Mouse (Mus musculus) heart, embryonic 15.5 days (tissue): Measurements from ENCODE around the gene Gm20696. TPM values are rescaled to one million over a fixed set of nuclear protein-coding genes. Genes with fewer than 3 reads are reported as not detected.
A peak's percentile ranks its signal among the peaks of the same experiment; 100 is the strongest.

Experiments used
- ATAC-seq: fragments of 200-750 bp; cut with Nextera tagmentation; replicated peaks from 2 replicates; pipeline ENCODE4 v1.8.0; 2017; ENCODE audit warnings: low read depth, moderate TSS enrichment; ENCODE audit not compliant: insufficient number of reproducible peaks, insufficient read depth, low FRiP score
- H3K27ac ChIP-seq: fragments of 300-500 bp; sonication (generic); 2 replicates; pipeline ENCODE4 v1.5.1; 2015; ENCODE audit warnings: mild to moderate bottlenecking, inconsistent platforms
- H3K27me3 ChIP-seq: fragments of 300-500 bp; sonication (generic); 2 replicates; pipeline ENCODE4 v1.6.1; 2015; ENCODE audit warnings: inconsistent platforms
- H3K36me3 ChIP-seq: fragments of 300-500 bp; sonication (generic); 2 replicates; pipeline ENCODE4 v1.6.1; 2015; ENCODE audit warnings: mild to moderate bottlenecking, inconsistent platforms
- H3K4me1 ChIP-seq: fragments of 300-500 bp; sonication (generic); replicated peaks from 2 replicates; pipeline ENCODE4 v1.6.1; 2015; ENCODE audit warnings: inconsistent platforms
- H3K4me2 ChIP-seq: fragments of 300-500 bp; sonication (generic); 2 replicates; pipeline ENCODE4 v1.6.1; 2015; ENCODE audit warnings: inconsistent platforms, mild to moderate bottlenecking, moderate library complexity
- H3K4me3 ChIP-seq: fragments of 300-500 bp; sonication (generic); 2 replicates; pipeline ENCODE4 v1.5.1; 2015; ENCODE audit warnings: mild to moderate bottlenecking, inconsistent platforms
- H3K9ac ChIP-seq: fragments of 300-500 bp; sonication (generic); 2 replicates; pipeline ENCODE4 v1.6.1; 2015; ENCODE audit warnings: mild to moderate bottlenecking, inconsistent platforms
- H3K9me3 ChIP-seq: fragments of 300-500 bp; sonication (generic); replicated peaks from 2 replicates; pipeline ENCODE4 v1.6.1; 2016; ENCODE audit warnings: inconsistent platforms
- WGBS: fragments of 180-500 bp; shearing (Covaris S2); methylation state at CpG from one replicate; pipeline ENCODE4 v1.1.7; 2015; ENCODE audit warnings: mixed read lengths; 5-methylcytosine and 5-hydroxymethylcytosine counted together
- polyA plus RNA-seq: library from polyadenylated mRNA; unstranded; fragments of >200 nt; fragmentation: Nextera tagmentation; extraction: Ambion mirVana; gene quantifications from 2 replicates; pipeline ENCODE4 v1.2.1, GENCODE M21; 2015

Gm20696 gene
- polyA plus RNA-seq, 1 experiment from 2014 or later: 2.9 TPM

DNA sequence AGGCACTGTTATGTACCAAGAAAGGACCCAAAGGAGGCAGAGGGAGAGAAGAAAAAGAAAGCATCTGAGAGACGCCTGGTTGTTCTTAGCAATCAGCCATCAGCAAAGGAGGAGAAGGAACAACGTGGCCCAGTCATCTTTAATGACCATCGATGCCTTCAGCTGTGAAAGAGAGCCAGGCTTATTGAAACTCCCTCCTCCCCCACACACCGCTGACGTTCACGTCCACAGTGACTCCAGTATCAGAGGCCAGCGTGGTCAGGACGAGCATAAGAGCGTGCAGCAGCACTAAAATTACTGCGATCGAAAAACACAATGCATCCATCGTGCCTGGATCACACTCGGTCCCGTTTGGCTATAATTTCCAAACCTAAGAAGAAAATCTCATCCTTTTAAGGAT lies 367.4 kb downstream of the Gm20696 start:
- Histone ChIP-seq H3K4me1 (peaks cover 13% of the 10 kb centered on the region; the same call in 1 of the 2 replicates), H3K9ac (no peak overlapping the region), H3K27me3 (no peaks in the 10 kb centered on the region), H3K36me3 (no peaks in the 10 kb centered on the region), H3K9me3 (no peaks in the 10 kb centered on the region), H3K27ac (no peak overlapping the region), H3K4me3 (no peak overlapping the region), H3K4me2 (no peak overlapping the region)
- ATAC-seq: no peak
- whole genome bisulfite sequencing: 71% methylated on average over 14 of the region's 14 CpGs

DNA sequence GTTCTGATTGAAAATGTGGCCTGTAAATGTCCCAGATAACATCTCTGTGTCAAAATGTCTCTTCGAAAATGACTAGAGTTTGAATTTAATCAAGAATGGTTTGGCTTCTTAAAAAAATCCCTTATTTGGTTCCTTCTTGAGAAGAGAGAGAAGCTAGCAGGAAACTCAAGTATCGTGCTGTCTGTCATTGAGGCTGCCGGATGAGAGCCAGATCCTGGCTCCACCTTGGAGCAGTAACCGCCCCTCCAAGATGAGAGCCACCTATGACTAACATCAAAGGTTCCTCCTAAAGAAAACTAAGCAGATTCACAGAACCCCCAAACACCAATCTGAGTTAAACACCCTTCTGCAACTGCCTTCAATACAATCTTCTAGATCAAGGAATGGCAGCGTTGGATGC lies 369.1 kb downstream of the Gm20696 start:
- no peak overlapping the region for H3K4me3 ChIP-seq
- no peaks in the 10 kb centered on the region for H3K36me3 ChIP-seq
- H3K9ac ChIP-seq: no peak overlapping the region
- no peak for ATAC-seq
- no peak overlapping the region for H3K4me2 ChIP-seq
- no peaks in the 10 kb centered on the region for H3K9me3 ChIP-seq
- H3K27ac ChIP-seq: no peak overlapping the region
- H3K4me1 ChIP-seq: peaks cover 8% of the 10 kb centered on the region; the same call in 1 of the 2 replicates
- no peaks in the 10 kb centered on the region for H3K27me3 ChIP-seq
- WGBS: 78% methylated on average over 5 of the region's 5 CpGs

DNA sequence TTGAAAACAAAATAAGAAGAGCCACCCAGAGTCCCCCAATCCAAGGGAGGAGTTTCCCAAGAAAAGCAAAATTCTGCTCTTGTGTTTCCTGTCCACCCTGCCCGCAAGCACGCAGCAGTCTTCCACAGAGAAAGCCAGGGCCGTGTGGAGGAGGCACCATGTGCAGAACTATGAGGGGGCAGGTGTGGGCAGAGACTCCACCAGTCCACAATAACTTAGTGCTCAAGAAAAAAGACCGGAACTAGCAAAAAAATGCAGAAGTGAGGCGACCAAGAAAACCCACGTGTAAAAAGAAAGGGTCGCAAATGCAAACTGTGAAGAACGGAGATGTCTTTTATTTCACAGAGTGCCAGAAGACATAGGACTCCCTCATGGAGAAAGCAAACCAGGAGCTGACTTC lies 371.1 kb downstream of the Gm20696 start:
- H3K27ac ChIP-seq: peak overlapping the region; percentile 55
- 58% methylated on average over 8 of the region's 8 CpGs for WGBS

DNA sequence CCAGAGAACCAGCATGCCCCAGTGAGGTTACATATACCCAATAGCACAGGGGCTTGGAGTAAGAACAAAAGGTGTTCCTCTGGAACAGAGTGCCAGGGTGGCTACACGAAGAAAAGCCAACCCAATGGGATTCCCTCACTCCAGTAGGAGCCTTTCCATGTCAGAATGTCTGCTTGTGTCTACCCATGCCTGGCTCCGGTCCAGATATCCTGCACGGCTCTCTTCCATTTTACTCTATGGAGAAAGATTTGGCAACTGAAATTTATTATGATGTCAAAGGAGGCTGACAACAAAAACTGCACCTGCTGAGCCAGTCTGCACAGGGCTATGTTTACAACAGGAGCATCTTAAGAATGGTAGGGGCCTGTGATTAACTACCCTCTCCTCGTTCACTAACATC lies 377.4 kb downstream of the Gm20696 start:
- H3K27ac ChIP-seq: no peak overlapping the region
- H3K4me1 ChIP-seq: no peaks in the 10 kb centered on the region
- no peak overlapping the region for H3K4me3 ChIP-seq
- no peak for ATAC-seq
- no peak overlapping the region for H3K9ac ChIP-seq
- H3K27me3 ChIP-seq: no peaks in the 10 kb centered on the region
- H3K4me2 ChIP-seq: no peak overlapping the region
- H3K36me3 ChIP-seq: no peaks in the 10 kb centered on the region
- 63% methylated on average over 4 of the region's 4 CpGs for WGBS
- H3K9me3 ChIP-seq: no peaks in the 10 kb centered on the region

More for the DNA sequence above, 371.1 kb downstream of the Gm20696 start:
- no peaks in the 10 kb centered on the region for H3K36me3 ChIP-seq
- H3K27me3 ChIP-seq: no peaks in the 10 kb centered on the region
- no peak overlapping the region for H3K4me3 ChIP-seq
- H3K4me2 ChIP-seq: no peak overlapping the region
- H3K9me3 ChIP-seq: no peaks in the 10 kb centered on the region
- ATAC-seq: no peak
- H3K4me1 ChIP-seq: 0 out of 2 replicates have a peak, but pooled peaks cover 6% of the 10 kb centered on the region
- H3K9ac ChIP-seq: no peak overlapping the region

DNA sequence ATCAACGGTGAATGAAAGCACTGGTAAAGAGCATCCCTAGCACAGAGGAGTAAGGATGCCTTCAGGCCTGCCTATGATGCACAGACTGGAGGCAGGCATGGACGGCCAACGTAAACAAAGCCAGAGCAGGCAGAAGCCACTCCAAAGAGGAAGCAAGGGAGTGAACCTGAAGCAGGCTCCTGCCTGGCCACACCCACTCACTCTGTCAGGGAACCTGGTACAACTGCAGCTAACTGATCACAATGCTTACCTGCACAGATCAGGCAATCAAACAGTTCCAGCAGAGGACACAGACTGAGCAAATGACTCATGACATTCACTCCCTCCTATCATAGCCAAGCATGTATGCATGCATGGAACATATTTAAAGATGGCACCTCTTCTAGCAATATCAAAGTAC lies 381.6 kb downstream of the Gm20696 start:
- H3K27me3 ChIP-seq: no peaks in the 10 kb centered on the region
- no peaks in the 10 kb centered on the region for H3K9me3 ChIP-seq
- 53% methylated on average over 3 of the region's 3 CpGs for WGBS
- no peak overlapping the region for H3K4me3 ChIP-seq
- no peak overlapping the region for H3K27ac ChIP-seq
- H3K9ac ChIP-seq: no peak overlapping the region
- H3K36me3 ChIP-seq: no peaks in the 10 kb centered on the region
- no peak for ATAC-seq
- no peaks in the 10 kb centered on the region for H3K4me1 ChIP-seq
- no peak overlapping the region for H3K4me2 ChIP-seq

DNA sequence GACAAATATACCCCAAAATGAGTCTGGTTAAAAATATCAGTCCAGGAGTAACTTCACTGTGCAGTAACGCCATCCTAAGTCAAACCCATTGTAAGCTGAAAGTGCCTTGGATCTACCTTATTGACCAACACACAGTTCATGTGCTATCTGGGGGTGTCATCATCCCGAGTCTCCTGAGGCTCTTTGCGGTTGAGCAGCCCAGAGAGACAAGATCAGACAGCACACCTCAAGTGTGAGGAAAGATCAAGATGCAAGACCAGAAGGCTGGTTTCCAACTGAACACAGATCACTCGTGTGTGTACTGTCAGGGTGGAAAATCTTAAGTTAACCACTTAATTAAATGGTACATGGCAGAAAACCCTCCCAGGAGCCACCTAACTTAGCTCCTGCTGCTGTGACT lies 382.6 kb downstream of the Gm20696 start:
- Histone ChIP-seq H3K27ac (no peak overlapping the region), H3K4me1 (no peaks in the 10 kb centered on the region), H3K9me3 (no peaks in the 10 kb centered on the region), H3K27me3 (no peaks in the 10 kb centered on the region), H3K4me2 (no peak overlapping the region), H3K9ac (no peak overlapping the region), H3K36me3 (no peaks in the 10 kb centered on the region), H3K4me3 (no peak overlapping the region)
- no peak for ATAC-seq
- WGBS: 75% methylated on average over 4 of the region's 4 CpGs

DNA sequence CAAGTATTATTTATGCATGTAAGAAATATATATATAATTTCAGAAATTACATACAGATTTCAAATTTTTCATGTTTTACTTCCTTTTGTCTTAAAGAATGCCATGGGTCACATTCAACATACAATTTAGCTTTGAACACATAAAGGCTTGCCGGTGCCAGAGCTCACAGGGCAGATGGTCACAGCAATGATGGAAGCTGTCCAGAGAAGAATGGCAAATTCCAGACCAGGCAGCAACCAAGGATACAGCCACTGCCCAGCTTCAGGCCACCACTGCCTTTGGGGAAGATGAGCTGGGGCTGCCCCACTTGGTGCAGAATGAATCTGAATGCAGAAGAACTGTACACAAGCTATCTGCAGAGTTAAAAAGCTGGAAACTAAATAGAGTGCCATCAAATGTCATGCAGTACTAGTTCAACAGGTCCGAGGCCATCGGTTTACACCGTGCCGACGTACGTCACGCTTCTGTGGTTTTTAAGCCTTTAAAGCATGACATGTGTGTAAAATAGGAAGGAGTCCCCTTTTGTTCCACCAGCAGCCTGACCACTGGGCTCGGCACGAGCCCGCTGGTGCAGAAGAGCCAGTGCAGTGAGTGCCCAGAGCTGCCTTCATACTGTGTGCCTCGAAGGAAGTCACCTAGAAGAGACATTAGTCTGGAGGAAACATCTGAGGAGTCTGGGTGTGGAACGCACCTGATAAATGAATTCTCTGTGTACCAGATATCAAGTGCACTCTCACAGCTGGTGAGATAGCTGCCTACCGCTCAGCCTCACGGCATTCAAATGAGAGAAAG lies 383.5 kb downstream of the Gm20696 start:
- Histone ChIP-seq H3K4me3 (no peak overlapping the region), H3K27ac (no peak overlapping the region), H3K36me3 (no peaks in the 10 kb centered on the region), H3K4me1 (no peaks in the 10 kb centered on the region), H3K9ac (no peak overlapping the region), H3K4me2 (no peak overlapping the region), H3K9me3 (no peaks in the 10 kb centered on the region), H3K27me3 (no peaks in the 10 kb centered on the region)
- WGBS: 71% methylated on average over 15 of the region's 15 CpGs
- ATAC-seq: no peak

DNA sequence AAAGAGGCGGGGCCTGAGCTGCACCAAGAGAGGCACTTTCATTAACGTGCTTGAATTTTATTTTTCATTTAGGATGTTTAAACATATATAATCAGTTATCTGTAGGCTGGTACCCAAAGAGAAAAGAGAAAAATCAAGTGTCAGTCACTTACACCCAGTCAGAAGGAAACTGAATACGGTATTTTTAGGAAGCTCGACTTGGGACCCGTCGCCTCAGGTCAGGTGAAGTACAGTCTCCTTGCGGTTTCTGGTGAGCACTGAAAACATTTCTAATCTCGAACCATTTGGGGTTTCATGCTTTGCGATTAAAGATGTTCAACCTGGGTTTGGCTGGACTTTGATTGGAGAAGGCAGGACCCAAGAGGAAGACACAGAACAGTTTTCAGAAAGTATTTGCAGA lies 385.2 kb downstream of the Gm20696 start:
- H3K4me2 ChIP-seq: no peak overlapping the region
- no peaks in the 10 kb centered on the region for H3K36me3 ChIP-seq
- H3K9ac ChIP-seq: no peak overlapping the region
- H3K27ac ChIP-seq: no peak overlapping the region
- no peaks in the 10 kb centered on the region for H3K9me3 ChIP-seq
- 89% methylated on average over 9 of the region's 9 CpGs for WGBS
- no peaks in the 10 kb centered on the region for H3K27me3 ChIP-seq
- no peak for ATAC-seq
- no peaks in the 10 kb centered on the region for H3K4me1 ChIP-seq
- no peak overlapping the region for H3K4me3 ChIP-seq

DNA sequence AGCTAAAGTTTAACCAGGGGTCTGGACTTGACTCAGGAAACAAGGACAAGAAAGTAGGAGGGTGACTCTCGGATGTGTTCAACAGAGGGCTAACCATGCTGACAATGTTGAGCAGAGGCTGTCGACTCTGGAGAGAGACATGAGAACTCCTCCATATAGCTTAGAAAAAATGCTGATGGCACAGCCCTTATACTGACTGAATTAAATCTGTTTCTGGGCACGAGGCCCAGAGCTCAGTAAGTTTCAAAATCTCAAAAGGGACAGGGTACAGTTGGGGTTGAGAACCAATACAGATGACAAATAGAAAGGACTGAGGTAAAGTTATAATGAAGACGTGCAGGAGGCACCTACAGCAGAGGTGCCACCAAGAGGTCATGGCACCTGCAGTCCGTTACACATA lies 386.0 kb downstream of the Gm20696 start:
- Histone ChIP-seq H3K27ac (no peak overlapping the region), H3K27me3 (no peaks in the 10 kb centered on the region), H3K4me1 (no peaks in the 10 kb centered on the region), H3K9ac (no peak overlapping the region), H3K9me3 (no peaks in the 10 kb centered on the region), H3K4me3 (no peak overlapping the region), H3K4me2 (no peak overlapping the region), H3K36me3 (no peaks in the 10 kb centered on the region)
- 68% methylated on average over 5 of the region's 5 CpGs for WGBS
- ATAC-seq: no peak

DNA sequence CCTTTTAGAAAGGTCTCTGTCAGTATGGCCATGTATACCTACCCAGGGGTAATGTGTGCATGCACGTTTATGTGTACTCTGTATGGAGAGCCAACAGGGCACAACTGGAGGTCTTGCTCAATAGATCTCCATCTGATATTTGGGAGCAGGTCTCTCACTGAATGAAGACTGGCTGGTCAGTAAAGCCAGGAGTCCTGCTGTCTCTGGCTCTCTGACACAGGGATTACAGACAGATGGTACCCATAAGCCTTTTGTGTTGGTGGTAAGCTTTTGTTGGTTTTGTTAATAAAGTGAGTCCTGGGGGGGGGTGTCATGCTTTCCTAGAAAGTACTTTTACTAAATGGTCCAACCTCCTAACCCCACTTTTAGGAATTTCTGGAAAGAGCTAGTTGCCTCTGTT lies 389.3 kb downstream of the Gm20696 start:
- no peak for ATAC-seq
- Histone ChIP-seq H3K27me3 (no peaks in the 10 kb centered on the region), H3K27ac (no peak overlapping the region), H3K9me3 (no peaks in the 10 kb centered on the region), H3K9ac (no peak overlapping the region), H3K36me3 (no peaks in the 10 kb centered on the region), H3K4me1 (no peaks in the 10 kb centered on the region), H3K4me2 (no peak overlapping the region), H3K4me3 (no peak overlapping the region)
- WGBS: 88% methylated on average over 1 of the region's 1 CpGs

DNA sequence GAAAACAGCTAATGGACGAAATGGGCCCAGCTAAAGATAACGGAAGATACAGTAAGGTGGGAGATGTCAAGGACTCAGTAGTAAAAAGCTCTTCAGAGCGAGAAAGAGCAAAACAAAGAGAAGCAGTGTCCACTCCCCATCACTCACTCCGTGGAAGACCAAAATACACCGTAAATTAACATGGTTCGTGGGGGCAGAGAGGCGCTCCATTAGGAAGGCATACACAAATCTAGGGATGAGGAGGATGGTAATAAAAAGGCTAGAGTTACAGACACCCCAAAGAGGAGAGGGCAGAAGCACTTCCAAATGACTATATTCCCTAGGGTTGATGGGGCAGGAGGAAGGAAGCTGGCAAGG lies 390.3 kb downstream of the Gm20696 start:
- Histone ChIP-seq H3K27ac (no peak overlapping the region), H3K4me3 (no peak overlapping the region), H3K27me3 (no peaks in the 10 kb centered on the region), H3K4me2 (no peak overlapping the region), H3K4me1 (no peaks in the 10 kb centered on the region), H3K9ac (no peak overlapping the region), H3K36me3 (no peaks in the 10 kb centered on the region), H3K9me3 (no peaks in the 10 kb centered on the region)
- no peak for ATAC-seq
- whole genome bisulfite sequencing: 48% methylated on average over 7 of the region's 7 CpGs
